ENCODE assay signal across 13 mouse cellular contexts in genomic region chr11:75264550-75264949, GRCm38 (mm10).
DNase-seq lines count a peak whose midpoint lies in the region; ATAC-seq and TF ChIP-seq lines count a peak whose summit lies in the region.
"Had no signal": no experiment of that assay in that cellular context is flagged by ENCODE, and none has a peak within 500 bp of the region (broad histone marks: within the 10 kb centered on the region; RNA-seq: fewer than 3 reads in every experiment).

No protein-coding gene starts in this region.

- peak overlapping the region; percentile 75; the same call in 1 of the 2 replicates for H3K27ac ChIP-seq in forebrain, embryonic 12.5 days
- no peak overlapping the region for H3K27ac ChIP-seq in forebrain, embryonic 16.5 days (ENCODE audit: low read length)
- H3K27ac ChIP-seq in lung, embryonic 14.5 days (ENCODE audit: low read depth) = no peak overlapping the region
- no peak overlapping the region for H3K27ac ChIP-seq in midbrain, postnatal 0 days (ENCODE audit: low read depth, low read length)
- H3K27ac ChIP-seq: heart, embryonic 15.5 days; intestine, embryonic 15.5 days had no signal

- no peak for DNase-seq in lung, embryonic 14.5 days
- DNase-seq in lung, adult 18-20 months = no peak
- DNase-seq in brain, embryonic 14.5 days (ENCODE audit: low read depth) = no peak
- no peak for DNase-seq in midbrain, postnatal 0 days (ENCODE audit: low spot score)
- DNase-seq in left cerebral cortex, postnatal 36 days (ENCODE audit: low spot score in 2 of 2) = no peak
- DNase-seq: cerebellum, postnatal 36 days; left cerebral cortex, postnatal 4 days had no signal

- intact Hi-C loops in left cerebral cortex, postnatal 36 days (cut with DNase I) = no loop called here

- H3K9me3 ChIP-seq in forebrain, embryonic 12.5 days = no peaks in the 10 kb centered on the region
- no peaks in the 10 kb centered on the region for H3K9me3 ChIP-seq in forebrain, embryonic 16.5 days (ENCODE audit: control insufficient read depth, low read length)
- H3K9me3 ChIP-seq in lung, embryonic 14.5 days (ENCODE audit: low read depth, low read length) = no peaks in the 10 kb centered on the region
- no peaks in the 10 kb centered on the region for H3K9me3 ChIP-seq in midbrain, postnatal 0 days (ENCODE audit: low read length)
- H3K9me3 ChIP-seq: heart, embryonic 15.5 days; intestine, embryonic 15.5 days; lung, embryonic 15.5 days had no signal

- WGBS in forebrain, embryonic 12.5 days = 86% methylated on average over 6 of the region's 6 CpGs
- 78% methylated on average over 6 of the region's 6 CpGs for WGBS in forebrain, embryonic 16.5 days
- 82% methylated on average over 6 of the region's 6 CpGs for WGBS in lung, embryonic 14.5 days
- 82% methylated on average over 6 of the region's 6 CpGs for WGBS in midbrain, postnatal 0 days

- TF ChIP-seq CTCF in lung, embryonic 14.5 days (IDR thresholded peaks at IDR 0.05; ENCODE audit: low read depth) = peak; percentile 53
- TF ChIP-seq CTCF in brain, embryonic 14.5 days (IDR thresholded peaks at IDR 0.05; ENCODE audit: borderline replicate concordance, extremely low read depth, insufficient read depth, insufficient read length) = peak; percentile 18; the same call in 1 of the 2 replicates
- peak; percentile 44 for TF ChIP-seq CTCF in midbrain, postnatal 0 days (IDR thresholded peaks at IDR 0.05)

- H3K9ac ChIP-seq in forebrain, embryonic 12.5 days = no peak overlapping the region
- no peak overlapping the region for H3K9ac ChIP-seq in forebrain, embryonic 16.5 days (replicated peaks; ENCODE audit: low read depth, low read length)
- no peak overlapping the region for H3K9ac ChIP-seq in lung, embryonic 14.5 days
- no peak overlapping the region for H3K9ac ChIP-seq in midbrain, postnatal 0 days (replicated peaks; ENCODE audit: low read length, poor library complexity, severe bottlenecking)
- H3K9ac ChIP-seq: heart, embryonic 15.5 days; intestine, embryonic 15.5 days; lung, embryonic 15.5 days had no signal

- ATAC-seq in forebrain, embryonic 12.5 days (ENCODE audit: low FRiP score) = no peak
- ATAC-seq in forebrain, embryonic 16.5 days = no peak
- no peak for ATAC-seq in lung, embryonic 14.5 days (ENCODE audit: insufficient read depth)
- no peak for ATAC-seq in midbrain, postnatal 0 days (ENCODE audit: low FRiP score)
- no peak for ATAC-seq in monocyte, adult 5-6 weeks (replicated peaks; ENCODE audit: insufficient number of reproducible peaks, low FRiP score, low TSS enrichment, poor library complexity, severe bottlenecking)
- ATAC-seq: intestine, embryonic 15.5 days had no signal

- no peaks in the 10 kb centered on the region for H3K36me3 ChIP-seq in forebrain, embryonic 12.5 days (replicated peaks)
- H3K36me3 ChIP-seq in forebrain, embryonic 16.5 days (ENCODE audit: control insufficient read depth, insufficient read depth) = no peaks in the 10 kb centered on the region
- H3K36me3 ChIP-seq in lung, embryonic 14.5 days (ENCODE audit: insufficient read depth) = no peaks in the 10 kb centered on the region
- no peaks in the 10 kb centered on the region for H3K36me3 ChIP-seq in midbrain, postnatal 0 days (ENCODE audit: insufficient read depth, low read length)
- H3K36me3 ChIP-seq: intestine, embryonic 15.5 days; lung, embryonic 15.5 days had no signal

- peaks cover 17% of the 10 kb centered on the region; the same call in 1 of the 2 replicates for H3K27me3 ChIP-seq in forebrain, embryonic 12.5 days
- H3K27me3 ChIP-seq in forebrain, embryonic 16.5 days (replicated peaks; ENCODE audit: control insufficient read depth, insufficient read depth, low read length) = no peaks in the 10 kb centered on the region
- no peaks in the 10 kb centered on the region for H3K27me3 ChIP-seq in lung, embryonic 14.5 days (ENCODE audit: insufficient read depth, low read length)
- H3K27me3 ChIP-seq in midbrain, postnatal 0 days (ENCODE audit: insufficient read depth, low read length) = no peaks in the 10 kb centered on the region
- H3K27me3 ChIP-seq: heart, embryonic 15.5 days; intestine, embryonic 15.5 days; lung, embryonic 15.5 days had no signal

- no peak overlapping the region for H3K4me3 ChIP-seq in forebrain, embryonic 12.5 days (replicated peaks)
- H3K4me3 ChIP-seq in forebrain, embryonic 16.5 days (replicated peaks; ENCODE audit: low read length) = no peak overlapping the region
- H3K4me3 ChIP-seq in lung, embryonic 14.5 days (ENCODE audit: low read depth, low read length) = no peak overlapping the region
- H3K4me3 ChIP-seq in midbrain, postnatal 0 days (ENCODE audit: low read depth, low read length) = no peak overlapping the region
- H3K4me3 ChIP-seq: heart, embryonic 15.5 days; intestine, embryonic 15.5 days; lung, embryonic 15.5 days had no signal

- no peak for TF ChIP-seq POLR2A in brain, embryonic 14.5 days (IDR thresholded peaks at IDR 0.05; ENCODE audit: borderline replicate concordance, extremely low read depth, insufficient read depth, insufficient read length, poor library complexity, severe bottlenecking)

- H3K4me1 ChIP-seq in forebrain, embryonic 12.5 days = peaks cover 43% of the 10 kb centered on the region
- H3K4me1 ChIP-seq in forebrain, embryonic 16.5 days (replicated peaks; ENCODE audit: control insufficient read depth, insufficient read depth, low read length) = peaks cover 32% of the 10 kb centered on the region
- peaks cover 15% of the 10 kb centered on the region for H3K4me1 ChIP-seq in lung, embryonic 14.5 days (ENCODE audit: insufficient read depth)
- H3K4me1 ChIP-seq in midbrain, postnatal 0 days (ENCODE audit: insufficient read depth, low read length) = peaks cover 8% of the 10 kb centered on the region; the same call in 1 of the 2 replicates

- no peak overlapping the region for H3K4me2 ChIP-seq in forebrain, embryonic 12.5 days
- no peak overlapping the region for H3K4me2 ChIP-seq in forebrain, embryonic 16.5 days (ENCODE audit: low read length)
- no peak overlapping the region for H3K4me2 ChIP-seq in lung, embryonic 14.5 days
- H3K4me2 ChIP-seq in midbrain, postnatal 0 days (ENCODE audit: low read depth, low read length, poor library complexity, severe bottlenecking) = no peak overlapping the region
- H3K4me2 ChIP-seq: heart, embryonic 15.5 days; intestine, embryonic 15.5 days; lung, embryonic 15.5 days had no signal
